Mouse (Mus musculus) lung, adult 2 months (tissue): ENCODE measurements around the gene Cd248.

ENCODE experiments used
- CTCF ChIP-seq: fragments of 200-500 bp; IDR thresholded peaks from 2 replicates; pipeline ENCODE4 v1.5.1; 2011; ENCODE audit warnings: mild to moderate bottlenecking, low read length, control low read depth; ENCODE audit not compliant: insufficient read depth
- POLR2A ChIP-seq: fragments of 200-500 bp; IDR thresholded peaks from 2 replicates; pipeline ENCODE4 v1.6.1; 2011; ENCODE audit warnings: low read depth, mild to moderate bottlenecking, control low read depth, low read length, borderline replicate concordance; ENCODE audit errors: extremely low read depth

DNA sequence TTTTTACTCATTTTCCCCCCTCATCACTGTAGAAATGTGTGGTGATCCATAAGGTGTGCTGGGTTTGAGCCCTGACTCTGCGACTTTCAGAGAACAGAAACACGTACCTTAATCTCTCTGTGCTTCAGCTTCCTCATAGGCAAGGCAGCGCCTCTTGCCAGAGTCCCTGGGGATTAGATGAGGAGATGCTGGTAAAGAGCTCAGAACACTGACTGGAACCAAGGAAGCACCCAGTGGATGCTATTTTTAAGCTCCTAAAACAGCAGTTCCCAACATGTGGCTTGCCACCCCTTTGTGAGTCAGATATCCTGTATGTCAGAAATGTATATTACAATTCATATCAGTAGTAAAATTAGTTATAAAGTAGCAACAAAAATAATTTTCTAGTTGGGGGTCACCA lies 49.7 kb upstream of the Cd248 start:
- TF ChIP-seq CTCF (no peak), POLR2A (no peak)
